Mouse (Mus musculus) kidney, adult 2 months (tissue): Measurements from ENCODE around the gene Ttc7.

Experiments used
- CTCF ChIP-seq: fragments of 200-500 bp; conservative IDR thresholded peaks from 2 replicates; pipeline ENCODE4 v1.5.1; 2011; ENCODE audit warnings: low read depth, mild to moderate bottlenecking, control low read depth, low read length, moderate library complexity, mixed read lengths; ENCODE audit not compliant: insufficient read depth, insufficient read length
- POLR2A ChIP-seq: fragments of 200-500 bp; IDR thresholded peaks from one replicate; pipeline ENCODE4 v1.6.1; 2011; ENCODE audit warnings: low read depth, low read length, control low read depth

DNA sequence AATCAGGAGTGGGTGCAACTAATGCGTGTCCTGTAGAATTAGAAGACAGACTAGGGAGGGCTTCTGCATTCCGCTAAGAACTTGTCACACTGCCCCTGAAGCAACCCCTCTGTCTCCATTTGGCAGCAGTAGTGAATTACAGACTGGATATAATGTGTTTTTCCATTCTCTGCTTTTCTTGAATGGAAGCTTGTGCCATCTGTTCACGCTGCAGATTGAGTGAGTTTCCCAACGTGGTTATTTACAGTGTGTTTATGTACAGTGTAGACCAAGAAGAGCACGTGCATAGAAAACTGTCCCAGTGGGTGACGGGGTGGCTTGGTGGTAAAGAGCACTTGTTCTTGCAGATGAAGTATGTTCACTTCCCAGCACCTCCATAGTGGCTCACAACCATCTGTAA, 13.2 kb upstream of the Ttc7 start:
- no peak for TF ChIP-seq CTCF
- TF ChIP-seq POLR2A = no peak
